Mouse (Mus musculus) liver, embryonic 12.5 days (tissue): ENCODE data around the gene Tecr. TPM values are rescaled to one million over a fixed set of nuclear protein-coding genes. Genes with fewer than 3 reads are reported as not detected.
"Not testable (repeated sequence)": the region's sequence is repeated elsewhere in the genome, so short reads cannot be mapped to it uniquely, and the experiment has no call there.

Source experiments
- ATAC-seq: fragments of 200-750 bp; cut with Nextera tagmentation; 2 replicates; pipeline ENCODE4 v1.8.0; 2017; ENCODE audit warnings: moderate number of reproducible peaks, mild to moderate bottlenecking, moderate library complexity
- H3K27ac ChIP-seq: fragments of 300-500 bp; sonication (generic); 2 replicates; pipeline ENCODE4 v1.5.1; 2016; ENCODE audit warnings: mild to moderate bottlenecking
- H3K27me3 ChIP-seq: fragments of 300-500 bp; sonication (generic); replicated peaks from 2 replicates; pipeline ENCODE4 v1.6.1; 2016; ENCODE audit warnings: mild to moderate bottlenecking, moderate library complexity
- H3K36me3 ChIP-seq: fragments of 300-500 bp; sonication (generic); 2 replicates; pipeline ENCODE4 v1.6.1; 2016; ENCODE audit warnings: mild to moderate bottlenecking, moderate library complexity
- H3K4me1 ChIP-seq: fragments of 300-500 bp; sonication (generic); 2 replicates; pipeline ENCODE4 v1.6.1; 2016
- H3K4me2 ChIP-seq: fragments of 300-500 bp; sonication (generic); 2 replicates; pipeline ENCODE4 v1.6.1; 2016; ENCODE audit warnings: mild to moderate bottlenecking, moderate library complexity
- H3K4me3 ChIP-seq: fragments of 300-500 bp; sonication (generic); 2 replicates; pipeline ENCODE4 v1.5.1; 2016; ENCODE audit warnings: mild to moderate bottlenecking, moderate library complexity
- H3K9ac ChIP-seq: fragments of 300-500 bp; sonication (generic); 2 replicates; pipeline ENCODE4 v1.6.1; 2016; ENCODE audit warnings: mild to moderate bottlenecking, moderate library complexity
- H3K9me3 ChIP-seq: fragments of 300-500 bp; sonication (generic); replicated peaks from 2 replicates; pipeline ENCODE4 v1.6.1; 2016; ENCODE audit warnings: mild to moderate bottlenecking, moderate library complexity
- WGBS: fragments of 180-500 bp; shearing (Covaris S2); methylation state at CpG from one replicate; pipeline ENCODE4 v1.1.7; 2016; ENCODE audit not compliant: insufficient replicate concordance; 5-methylcytosine and 5-hydroxymethylcytosine counted together
- polyA plus RNA-seq: library from polyadenylated mRNA; unstranded; fragments of >200 nt; fragmentation: Nextera tagmentation; extraction: Ambion mirVana; gene quantifications from 2 replicates; pipeline ENCODE4 v1.2.1, GENCODE M21; 2016

The Tecr gene
- polyA plus RNA-seq, 1 experiment from 2014 or later, result 371 TPM

- ATAC-seq, result no peak
- Histone ChIP-seq H3K9me3 (no peaks in the 10 kb centered on the region), H3K4me2 (no peak overlapping the region), H3K4me3 (no peak overlapping the region), H3K27ac (no peak overlapping the region; the same call in 1 of the 2 replicates), H3K27me3 (no peaks in the 10 kb centered on the region), H3K4me1 (peaks cover 71% of the 10 kb centered on the region), H3K9ac (no peak overlapping the region), H3K36me3 (peaks cover 44% of the 10 kb centered on the region)
- 78% methylated on average over 17 of the region's 17 CpGs for WGBS
These were observed 29.4 kb downstream of the Tecr start for GRCm38 (mm10) chr8:83578131-83579055.

GRCm38 (mm10) chr8:83577384-83577791, 30.4 kb downstream of the Tecr start:
- Histone ChIP-seq H3K4me3 (no peak overlapping the region), H3K27ac (0 out of 2 replicates have a peak overlapping the region, but pooled peaks have one; percentile 20), H3K9ac (no peak overlapping the region)

GRCm38 (mm10) chr8:83576921-83577320, 30.9 kb downstream of the Tecr start:
- WGBS, result 77% methylated on average over 4 of the region's 4 CpGs
- Histone ChIP-seq H3K4me2 (no peak overlapping the region), H3K4me3 (no peak overlapping the region), H3K36me3 (peaks cover 57% of the 10 kb centered on the region), H3K9ac (no peak overlapping the region), H3K27ac (peak overlapping the region; percentile 25; the same call in 1 of the 2 replicates), H3K27me3 (no peaks in the 10 kb centered on the region), H3K9me3 (no peaks in the 10 kb centered on the region), H3K4me1 (peaks cover 73% of the 10 kb centered on the region)
- no peak for ATAC-seq

More at GRCm38 (mm10) chr8:83577384-83577791, 30.4 kb downstream of the Tecr start:
- WGBS, result 72% methylated on average over 9 of the region's 9 CpGs
- no peaks in the 10 kb centered on the region for H3K9me3 ChIP-seq
- no peaks in the 10 kb centered on the region for H3K27me3 ChIP-seq
- H3K36me3 ChIP-seq, result peaks cover 52% of the 10 kb centered on the region
- H3K4me1 ChIP-seq, result peaks cover 76% of the 10 kb centered on the region
- no peak overlapping the region for H3K4me2 ChIP-seq
- ATAC-seq, result no peak

- no peak for ATAC-seq
- H3K9ac ChIP-seq, result no peak overlapping the region
- peak overlapping the region; percentile 25; the same call in 1 of the 2 replicates for H3K27ac ChIP-seq
- 70% methylated on average over 3 of the region's 4 CpGs for WGBS
- H3K4me1 ChIP-seq, result peaks cover 69% of the 10 kb centered on the region
- H3K9me3 ChIP-seq, result no peaks in the 10 kb centered on the region
- H3K27me3 ChIP-seq, result no peaks in the 10 kb centered on the region
- H3K4me2 ChIP-seq, result no peak overlapping the region
- no peak overlapping the region for H3K4me3 ChIP-seq
- H3K36me3 ChIP-seq, result peaks cover 61% of the 10 kb centered on the region
These were observed 31.3 kb downstream of the Tecr start for GRCm38 (mm10) chr8:83576516-83576895.

- no peak overlapping the region for H3K4me2 ChIP-seq
- H3K9ac ChIP-seq, result no peak overlapping the region
- peaks cover 67% of the 10 kb centered on the region for H3K4me1 ChIP-seq
- no peaks in the 10 kb centered on the region for H3K9me3 ChIP-seq
- 81% methylated on average over 17 of the region's 17 CpGs for WGBS
- no peak for ATAC-seq
- H3K4me3 ChIP-seq, result no peak overlapping the region
- peaks cover 65% of the 10 kb centered on the region for H3K36me3 ChIP-seq
- H3K27me3 ChIP-seq, result no peaks in the 10 kb centered on the region
- H3K27ac ChIP-seq, result no peak overlapping the region
These were observed 31.9 kb downstream of the Tecr start for GRCm38 (mm10) chr8:83575561-83576515.

GRCm38 (mm10) chr8:83574631-83575315, 33.0 kb downstream of the Tecr start:
- H3K27me3 ChIP-seq, result no peaks in the 10 kb centered on the region
- peaks cover 71% of the 10 kb centered on the region for H3K4me1 ChIP-seq
- H3K36me3 ChIP-seq, result peaks cover 66% of the 10 kb centered on the region
- no peak overlapping the region for H3K27ac ChIP-seq
- 87% methylated on average over 15 of the region's 15 CpGs for WGBS
- no peak for ATAC-seq
- no peak overlapping the region for H3K4me3 ChIP-seq
- no peak overlapping the region for H3K4me2 ChIP-seq
- no peak overlapping the region for H3K9ac ChIP-seq
- no peaks in the 10 kb centered on the region for H3K9me3 ChIP-seq

- Histone ChIP-seq H3K4me1 (peaks cover 68% of the 10 kb centered on the region), H3K4me2 (peak overlapping the region; percentile 12; the same call in 1 of the 2 replicates)
These were observed 34.5 kb downstream of the Tecr start for GRCm38 (mm10) chr8:83573140-83573875.

GRCm38 (mm10) chr8:83572246-83572812, 35.4 kb downstream of the Tecr start:
- 70% methylated on average over 5 of the region's 5 CpGs for WGBS
- no peak overlapping the region for H3K4me3 ChIP-seq
- no peak overlapping the region for H3K4me2 ChIP-seq
- H3K27me3 ChIP-seq, result no peaks in the 10 kb centered on the region
- ATAC-seq, result no peak
- no peaks in the 10 kb centered on the region for H3K9me3 ChIP-seq
- H3K36me3 ChIP-seq, result peaks cover 65% of the 10 kb centered on the region
- no peak overlapping the region for H3K9ac ChIP-seq
- 0 out of 2 replicates have a peak overlapping the region, but pooled peaks have one; percentile 9 for H3K27ac ChIP-seq
- peaks cover 71% of the 10 kb centered on the region for H3K4me1 ChIP-seq

More at GRCm38 (mm10) chr8:83573140-83573875, 34.5 kb downstream of the Tecr start:
- ATAC-seq, result peak; percentile 6; the same call in 1 of the 2 replicates
- Histone ChIP-seq H3K36me3 (peaks cover 65% of the 10 kb centered on the region), H3K9me3 (no peaks in the 10 kb centered on the region), H3K4me3 (no peak overlapping the region), H3K9ac (no peak overlapping the region), H3K27ac (0 out of 2 replicates have a peak overlapping the region, but pooled peaks have one; percentile 41), H3K27me3 (no peaks in the 10 kb centered on the region)
- WGBS, result 56% methylated on average over 18 of the region's 18 CpGs

GRCm38 (mm10) chr8:83571791-83572190, 36.0 kb downstream of the Tecr start:
- ATAC-seq, result no peak
- Histone ChIP-seq H3K9me3 (no peaks in the 10 kb centered on the region), H3K9ac (no peak overlapping the region), H3K4me1 (peaks cover 68% of the 10 kb centered on the region), H3K27ac (0 out of 2 replicates have a peak overlapping the region, but pooled peaks have one; percentile 9), H3K4me2 (no peak overlapping the region), H3K36me3 (peaks cover 65% of the 10 kb centered on the region), H3K4me3 (no peak overlapping the region), H3K27me3 (no peaks in the 10 kb centered on the region)
- WGBS, result 96% methylated on average over 10 of the region's 10 CpGs

GRCm38 (mm10) chr8:83571001-83571340, 36.8 kb downstream of the Tecr start:
- not testable (repeated sequence) for H3K4me2 ChIP-seq, H3K27ac ChIP-seq, H3K9me3 ChIP-seq, H3K27me3 ChIP-seq, H3K4me3 ChIP-seq, ATAC-seq, H3K9ac ChIP-seq
- peaks cover 66% of the 10 kb centered on the region for H3K4me1 ChIP-seq
- 73% methylated on average over 6 of the region's 7 CpGs for WGBS
- H3K36me3 ChIP-seq, result peaks cover 65% of the 10 kb centered on the region
